Mouse (Mus musculus) B cell, adult 2 months (primary cell): Measurements from ENCODE around the gene Map3k10.
"Not testable (repeated sequence)": the region's sequence is repeated elsewhere in the genome, so short reads cannot be mapped to it uniquely, and the experiment has no call there.

ENCODE experiments used
- DNase-seq, 2 experiments: peaks; one replicate each; pipeline ENCODE4 v3.0.0; 2022

Map3k10 gene

GRCm38 (mm10) chr7:27654607-27655276 lies 19.7 kb downstream of the Map3k10 start:
- DNase-seq = peak; percentile 27 to 49

GRCm38 (mm10) chr7:27653681-27654437 lies 20.5 kb downstream of the Map3k10 start, which contains the start of gene Ttc9b:
Ttc9b (plus strand) TSS chr7:27653915.
- DNase-seq = peak; percentile 62 to 66

- peak; percentile 77 to 81 for DNase-seq
These were observed 23.4 kb downstream of the Map3k10 start for GRCm38 (mm10) chr7:27650949-27651348.

GRCm38 (mm10) chr7:27649723-27650122 lies 24.7 kb downstream of the Map3k10 start:
- DNase-seq = no peak

GRCm38 (mm10) chr7:27647281-27648002 lies 27.0 kb downstream of the Map3k10 start:
- DNase-seq = no peak

GRCm38 (mm10) chr7:27646516-27646915 lies 27.9 kb downstream of the Map3k10 start:
- no peak for DNase-seq

- no peak for DNase-seq
These were observed 29.9 kb downstream of the Map3k10 start for GRCm38 (mm10) chr7:27644471-27644870.

GRCm38 (mm10) chr7:27635094-27635493 lies 39.3 kb downstream of the Map3k10 start:
- not testable (repeated sequence) for DNase-seq

- no peak for DNase-seq
These were observed 39.7 kb downstream of the Map3k10 start for GRCm38 (mm10) chr7:27634691-27635090.

- no peak for DNase-seq
These were observed 41.2 kb downstream of the Map3k10 start for GRCm38 (mm10) chr7:27633166-27633565.

GRCm38 (mm10) chr7:27631439-27631838 lies 43.0 kb downstream of the Map3k10 start:
- DNase-seq = no peak

GRCm38 (mm10) chr7:27628816-27629215 lies 45.6 kb downstream of the Map3k10 start:
- DNase-seq = not testable (repeated sequence)

- DNase-seq = no peak
These were observed 46.2 kb downstream of the Map3k10 start for GRCm38 (mm10) chr7:27628190-27628589.

GRCm38 (mm10) chr7:27627707-27628106 lies 46.7 kb downstream of the Map3k10 start:
- DNase-seq = no peak

- no peak for DNase-seq
These were observed 49.4 kb downstream of the Map3k10 start for GRCm38 (mm10) chr7:27624967-27625366.

GRCm38 (mm10) chr7:27622234-27622633 lies 52.2 kb downstream of the Map3k10 start:
- DNase-seq = no peak

- no peak for DNase-seq
These were observed 53.4 kb downstream of the Map3k10 start for GRCm38 (mm10) chr7:27621028-27621427.

- no peak for DNase-seq
These were observed 60.5 kb downstream of the Map3k10 start for GRCm38 (mm10) chr7:27613751-27614499.

GRCm38 (mm10) chr7:27612940-27613339 lies 61.5 kb downstream of the Map3k10 start:
- DNase-seq = no peak

GRCm38 (mm10) chr7:27610871-27611270 lies 63.5 kb downstream of the Map3k10 start:
- DNase-seq = no peak

- no peak for DNase-seq
These were observed 64.0 kb downstream of the Map3k10 start for GRCm38 (mm10) chr7:27610370-27610769.

- DNase-seq = no peak
These were observed 64.7 kb downstream of the Map3k10 start for GRCm38 (mm10) chr7:27609688-27610087.

GRCm38 (mm10) chr7:27609285-27609684 lies 65.1 kb downstream of the Map3k10 start:
- no peak for DNase-seq
